Mouse (Mus musculus) spleen, adult 2 months (tissue): ENCODE measurements around the gene Zfp57.

Experiments used
- CTCF ChIP-seq: fragments of 200-500 bp; IDR thresholded peaks from 2 replicates; pipeline ENCODE4 v1.5.1; 2011; ENCODE audit warnings: mild to moderate bottlenecking, inconsistent platforms; ENCODE audit not compliant: insufficient read depth, insufficient read length, insufficient replicate concordance; ENCODE audit errors: extremely low read depth
- POLR2A ChIP-seq: fragments of 200-500 bp; IDR thresholded peaks from 2 replicates; pipeline ENCODE4 v1.6.1; 2011; ENCODE audit warnings: low read depth, low read length, inconsistent platforms

DNA sequence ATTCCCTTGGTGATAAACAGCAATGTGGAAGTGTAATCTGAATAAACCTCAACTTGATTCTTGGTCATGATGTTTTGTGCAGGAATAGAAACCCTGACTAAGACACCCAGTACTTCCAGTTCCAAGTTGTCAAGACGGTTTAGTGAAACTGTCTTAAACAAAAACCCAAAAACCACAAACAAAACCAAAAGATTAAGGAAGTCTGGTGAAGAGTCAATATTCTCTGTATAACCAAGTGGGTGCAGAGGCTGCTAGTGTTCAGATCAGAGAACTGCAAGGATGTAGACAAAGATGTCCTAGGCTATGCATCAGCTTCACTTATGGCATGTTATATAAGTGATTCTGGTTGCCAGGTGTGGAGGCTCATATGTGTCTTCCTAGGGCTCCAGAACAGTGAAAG is 34.1 kb upstream of the Zfp57 start:
- TF ChIP-seq CTCF: no peak
- TF ChIP-seq POLR2A: no peak
